Mouse (Mus musculus) heart, embryonic 13.5 days (tissue): ENCODE measurements at regions not wholly inside any gene's neighbourhood (a gene's known extent, or its start where the extent isn't known, plus 50 kb on each side); places are given as distances from the start of the nearest gene placed in this dataset.

Experiments used
- ATAC-seq: fragments of 200-750 bp; cut with Nextera tagmentation; 2 replicates; pipeline ENCODE4 v1.8.0; 2017; ENCODE audit warnings: moderate TSS enrichment; ENCODE audit not compliant: insufficient number of reproducible peaks, low FRiP score, low TSS enrichment; ENCODE audit errors: extremely low read depth
- H3K27ac ChIP-seq: fragments of 300-500 bp; sonication (generic); replicated peaks from 2 replicates; pipeline ENCODE4 v1.5.1; 2015; ENCODE audit warnings: moderate library complexity, mild to moderate bottlenecking, inconsistent platforms
- H3K27me3 ChIP-seq: fragments of 300-500 bp; sonication (generic); replicated peaks from 2 replicates; pipeline ENCODE4 v1.6.1; 2015; ENCODE audit warnings: mild to moderate bottlenecking, inconsistent platforms
- H3K36me3 ChIP-seq: fragments of 300-500 bp; sonication (generic); 2 replicates; pipeline ENCODE4 v1.6.1; 2015; ENCODE audit warnings: mild to moderate bottlenecking, inconsistent platforms
- H3K4me1 ChIP-seq: fragments of 300-500 bp; sonication (generic); 2 replicates; pipeline ENCODE4 v1.6.1; 2015; ENCODE audit warnings: inconsistent platforms
- H3K4me2 ChIP-seq: fragments of 300-500 bp; sonication (generic); 2 replicates; pipeline ENCODE4 v1.6.1; 2015; ENCODE audit warnings: inconsistent platforms, mild to moderate bottlenecking, moderate library complexity
- H3K4me3 ChIP-seq: fragments of 300-500 bp; sonication (generic); 2 replicates; pipeline ENCODE4 v1.5.1; 2015; ENCODE audit warnings: moderate library complexity, mild to moderate bottlenecking, inconsistent platforms
- H3K9ac ChIP-seq: fragments of 300-500 bp; sonication (generic); 2 replicates; pipeline ENCODE4 v1.6.1; 2015; ENCODE audit warnings: inconsistent platforms, mild to moderate bottlenecking, moderate library complexity
- H3K9me3 ChIP-seq: fragments of 300-500 bp; sonication (generic); 2 replicates; pipeline ENCODE4 v1.6.1; 2016; ENCODE audit warnings: inconsistent platforms
- WGBS: fragments of 180-500 bp; shearing (Covaris S2); methylation state at CpG from one replicate; pipeline ENCODE4 v1.1.7; 2015; ENCODE audit warnings: mixed read lengths; 5-methylcytosine and 5-hydroxymethylcytosine counted together

DNA sequence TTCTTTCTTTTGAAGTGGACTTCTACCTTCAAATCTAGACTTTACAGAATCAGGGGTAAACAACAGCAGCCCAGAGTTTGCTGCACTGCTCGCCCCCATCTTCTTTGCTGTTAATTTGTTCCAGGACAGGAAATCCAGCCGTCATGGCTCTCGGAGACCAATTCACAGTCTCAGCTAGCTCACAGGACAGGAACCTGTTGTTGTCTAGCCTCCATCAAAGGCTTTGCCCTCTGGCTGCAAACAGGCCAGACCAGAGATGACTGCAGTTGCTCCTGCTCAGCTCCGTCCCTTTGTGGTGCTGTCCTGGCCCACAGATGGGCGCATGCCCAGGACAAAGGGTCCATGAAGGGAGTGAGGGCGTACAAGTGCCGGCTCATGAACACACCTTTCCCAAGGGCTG, 182.2 kb upstream of the Sulf2 start:
- WGBS, result 74% methylated on average over 7 of the region's 7 CpGs
- ATAC-seq, result no peak
- H3K4me1 ChIP-seq, result peaks cover 47% of the 10 kb centered on the region
- no peak overlapping the region for H3K27ac ChIP-seq
- H3K36me3 ChIP-seq, result no peaks in the 10 kb centered on the region
- H3K9ac ChIP-seq, result no peak overlapping the region
- peaks cover 3% of the 10 kb centered on the region; the same call in 1 of the 2 replicates for H3K9me3 ChIP-seq
- no peak overlapping the region for H3K4me3 ChIP-seq
- no peak overlapping the region for H3K4me2 ChIP-seq
- H3K27me3 ChIP-seq, result no peaks in the 10 kb centered on the region

DNA sequence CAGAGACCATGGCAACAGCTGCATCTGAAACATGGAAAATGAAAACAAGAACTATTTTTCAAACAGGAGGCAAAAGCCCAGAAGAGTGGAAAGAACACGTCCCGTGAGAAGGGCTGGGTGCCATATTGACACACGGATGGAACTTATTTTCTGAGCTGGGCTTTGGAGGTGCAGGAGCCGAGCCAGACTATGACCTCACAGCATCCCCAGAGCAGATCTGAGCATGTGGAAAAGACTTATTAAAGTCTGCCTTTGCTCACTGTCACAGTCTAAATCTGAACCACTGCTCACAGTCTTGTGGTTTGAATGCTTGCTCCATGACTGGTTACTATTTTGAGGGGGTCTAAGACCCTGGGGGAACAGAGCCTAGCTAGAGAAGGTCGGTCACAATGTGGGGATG, 180.2 kb upstream of the Sulf2 start:
- H3K9ac ChIP-seq, result no peak overlapping the region
- ATAC-seq, result no peak
- no peak overlapping the region for H3K4me3 ChIP-seq
- H3K36me3 ChIP-seq, result no peaks in the 10 kb centered on the region
- no peaks in the 10 kb centered on the region for H3K27me3 ChIP-seq
- peak overlapping the region; percentile 48 for H3K27ac ChIP-seq
- WGBS, result 53% methylated on average over 5 of the region's 5 CpGs
- peaks cover 54% of the 10 kb centered on the region for H3K4me1 ChIP-seq
- no peak overlapping the region for H3K4me2 ChIP-seq
- no peaks in the 10 kb centered on the region for H3K9me3 ChIP-seq

GRCm38 (mm10) chr2:166334559-166334958, 179.1 kb upstream of the Sulf2 start:
- Histone ChIP-seq H3K36me3 (no peaks in the 10 kb centered on the region), H3K27me3 (no peaks in the 10 kb centered on the region), H3K27ac (no peak overlapping the region), H3K4me2 (no peak overlapping the region), H3K9ac (no peak overlapping the region), H3K4me1 (peaks cover 60% of the 10 kb centered on the region), H3K4me3 (no peak overlapping the region), H3K9me3 (no peaks in the 10 kb centered on the region)
- 55% methylated on average over 7 of the region's 7 CpGs for WGBS
- ATAC-seq, result no peak

- no peaks in the 10 kb centered on the region for H3K9me3 ChIP-seq
- H3K9ac ChIP-seq, result no peak overlapping the region
- no peaks in the 10 kb centered on the region for H3K27me3 ChIP-seq
- no peak for ATAC-seq
- H3K4me2 ChIP-seq, result no peak overlapping the region
- no peaks in the 10 kb centered on the region for H3K36me3 ChIP-seq
- peaks cover 57% of the 10 kb centered on the region for H3K4me1 ChIP-seq
- H3K27ac ChIP-seq, result no peak overlapping the region
- WGBS, result 71% methylated on average over 4 of the region's 4 CpGs
- H3K4me3 ChIP-seq, result no peak overlapping the region
Observed at GRCm38 (mm10) chr2:166333818-166334217, 178.4 kb upstream of the Sulf2 start.

DNA sequence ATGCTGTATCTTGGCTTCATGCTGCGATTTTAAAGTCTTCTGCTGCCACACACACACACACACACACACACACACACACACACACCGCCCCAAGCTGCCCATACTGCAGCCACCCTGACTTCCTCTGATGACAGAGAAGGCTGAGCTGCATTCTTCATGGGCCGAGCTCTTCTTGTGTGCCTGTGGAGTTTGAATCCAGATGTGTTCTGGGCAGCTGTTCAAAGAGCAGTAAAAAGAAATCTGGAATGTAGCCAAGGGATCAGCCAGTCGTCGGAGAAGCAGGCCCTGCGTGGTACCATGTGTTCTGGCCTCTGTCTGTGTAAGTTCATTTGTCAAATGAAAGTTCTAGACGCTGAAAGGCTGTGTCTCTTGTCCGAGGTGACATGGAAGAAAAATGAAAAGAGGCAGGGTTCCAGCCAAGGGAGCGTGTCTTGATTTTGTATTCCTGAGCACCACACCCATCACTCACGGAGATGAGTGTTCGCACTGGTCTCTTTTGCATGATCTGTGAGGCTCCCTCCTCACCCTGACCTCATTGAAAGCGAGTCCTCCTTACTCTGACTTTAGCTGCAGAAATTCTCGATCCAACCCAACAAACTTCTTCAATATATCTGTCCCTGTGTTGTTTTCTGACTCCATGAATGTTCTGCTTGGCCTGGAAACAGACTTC, 177.4 kb upstream of the Sulf2 start:
- H3K9me3 ChIP-seq, result no peaks in the 10 kb centered on the region
- peaks cover 55% of the 10 kb centered on the region for H3K4me1 ChIP-seq
- peak overlapping the region; percentile 46 for H3K27ac ChIP-seq
- no peak overlapping the region for H3K4me3 ChIP-seq
- H3K9ac ChIP-seq, result no peak overlapping the region
- 36% methylated on average over 13 of the region's 13 CpGs for WGBS
- no peak overlapping the region for H3K4me2 ChIP-seq
- H3K27me3 ChIP-seq, result no peaks in the 10 kb centered on the region
- no peak for ATAC-seq
- no peaks in the 10 kb centered on the region for H3K36me3 ChIP-seq

DNA sequence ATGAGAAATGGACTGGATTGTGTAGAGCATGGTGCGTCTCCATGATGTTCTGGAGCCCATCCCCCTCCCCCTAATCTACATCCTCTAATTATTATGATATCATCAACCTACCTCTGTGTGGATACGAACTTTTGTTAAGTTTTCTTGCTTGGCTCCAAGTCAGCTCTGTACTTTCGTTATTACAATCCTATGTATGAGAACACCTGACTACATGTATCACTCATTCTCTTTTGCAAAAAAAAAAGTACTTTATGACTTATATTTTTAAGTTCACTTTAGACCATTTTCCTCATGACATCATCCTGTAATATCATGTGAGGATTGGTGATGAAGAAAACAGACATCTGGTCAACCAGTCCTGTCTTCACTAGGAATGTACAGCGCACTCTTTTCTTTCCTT, 175.7 kb upstream of the Sulf2 start:
- Histone ChIP-seq H3K36me3 (no peaks in the 10 kb centered on the region), H3K4me1 (peaks cover 46% of the 10 kb centered on the region), H3K27ac (no peak overlapping the region), H3K4me2 (no peak overlapping the region), H3K9me3 (no peaks in the 10 kb centered on the region), H3K4me3 (no peak overlapping the region), H3K9ac (no peak overlapping the region), H3K27me3 (no peaks in the 10 kb centered on the region)
- ATAC-seq, result no peak
- 84% methylated on average over 4 of the region's 4 CpGs for WGBS

DNA sequence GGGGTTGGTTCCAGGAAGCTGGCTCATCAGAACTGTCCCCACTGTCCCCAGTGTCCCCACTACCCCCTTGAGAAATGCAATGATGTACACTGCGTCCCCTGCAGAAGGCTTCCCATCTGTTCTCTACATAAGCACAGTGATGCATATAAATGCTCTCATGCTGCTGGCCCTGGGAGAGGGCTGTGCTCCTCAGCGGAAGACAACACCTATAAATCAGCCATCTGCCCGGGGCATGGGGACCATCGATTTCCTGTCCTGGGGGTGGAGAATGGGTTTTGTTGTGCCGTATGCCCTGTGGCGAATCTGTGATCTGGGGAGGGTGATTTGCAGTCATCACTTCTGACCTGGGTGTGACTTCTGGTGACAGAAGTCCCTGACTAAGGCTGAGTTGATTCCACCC, 174.9 kb upstream of the Sulf2 start:
- Histone ChIP-seq H3K4me2 (no peak overlapping the region), H3K9ac (no peak overlapping the region), H3K36me3 (no peaks in the 10 kb centered on the region), H3K4me1 (peaks cover 44% of the 10 kb centered on the region), H3K9me3 (no peaks in the 10 kb centered on the region), H3K27me3 (no peaks in the 10 kb centered on the region), H3K27ac (no peak overlapping the region), H3K4me3 (no peak overlapping the region)
- no peak for ATAC-seq
- WGBS, result 57% methylated on average over 6 of the region's 6 CpGs

DNA sequence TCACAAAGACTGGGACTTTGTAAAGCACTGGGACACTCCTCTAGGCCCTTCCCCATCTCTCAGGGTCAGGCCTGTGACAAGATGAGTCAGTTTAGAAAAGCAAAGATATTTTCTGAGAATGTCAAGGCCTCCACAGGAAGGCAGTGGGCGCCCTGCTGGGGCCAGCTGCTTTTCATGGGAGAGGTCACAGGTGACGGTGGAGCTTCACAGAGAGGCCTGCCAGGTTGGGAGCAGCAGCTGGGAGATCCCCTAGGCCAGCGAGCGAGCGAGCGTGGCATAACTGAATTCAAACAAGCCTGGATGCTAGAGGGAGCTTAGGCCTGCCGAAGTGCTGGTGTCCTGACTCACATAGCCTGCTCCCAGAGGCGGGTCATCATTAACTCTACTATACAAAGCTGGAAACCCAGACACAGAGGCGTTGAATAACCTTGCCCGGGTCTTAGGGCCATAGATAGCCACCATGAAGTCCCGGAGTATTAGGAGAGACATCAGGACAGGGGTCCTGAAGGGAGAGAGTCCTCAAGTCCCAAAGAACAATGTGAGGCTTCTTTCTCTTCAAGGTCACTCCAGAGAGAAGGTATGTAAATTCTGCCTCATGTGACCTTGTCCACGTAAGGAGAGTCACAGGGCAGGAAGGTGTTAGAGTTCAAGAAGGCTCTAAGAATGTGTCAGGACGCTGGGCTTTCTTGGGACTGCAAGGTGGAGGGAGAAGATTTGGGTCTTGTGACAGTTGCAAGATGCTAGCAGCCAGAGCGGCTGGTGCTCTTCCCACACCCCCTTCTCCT, 174.3 kb upstream of the Sulf2 start:
- no peak overlapping the region for H3K4me2 ChIP-seq
- H3K27ac ChIP-seq, result no peak overlapping the region

DNA sequence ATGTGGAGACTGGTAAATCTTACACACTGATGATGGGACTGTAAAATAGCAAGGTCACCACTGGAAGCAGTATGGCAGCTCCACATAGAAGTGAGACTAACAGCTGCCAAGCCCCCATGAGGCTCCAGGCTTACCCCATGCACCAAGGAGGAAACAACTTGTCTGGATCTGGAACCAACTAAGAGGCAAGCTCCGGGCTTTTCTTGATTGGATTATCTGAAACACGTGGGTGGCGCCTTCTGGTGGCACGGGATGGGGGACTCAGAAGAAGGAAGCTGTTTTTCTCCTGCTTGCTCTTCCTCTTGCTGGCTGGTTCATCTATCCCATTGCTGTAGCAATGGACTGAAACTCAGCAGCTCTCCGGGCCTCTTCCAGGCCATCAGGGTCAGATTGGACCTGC, 171.5 kb upstream of the Sulf2 start:
- Histone ChIP-seq H3K36me3 (no peaks in the 10 kb centered on the region), H3K4me2 (no peak overlapping the region), H3K9ac (no peak overlapping the region), H3K27ac (no peak overlapping the region), H3K27me3 (no peaks in the 10 kb centered on the region), H3K4me1 (peaks cover 49% of the 10 kb centered on the region), H3K9me3 (no peaks in the 10 kb centered on the region), H3K4me3 (no peak overlapping the region)
- ATAC-seq, result no peak
- WGBS, result 64% methylated on average over 5 of the region's 5 CpGs

More for the DNA sequence above, 174.3 kb upstream of the Sulf2 start:
- Histone ChIP-seq H3K4me1 (peaks cover 47% of the 10 kb centered on the region), H3K4me3 (no peak overlapping the region), H3K27me3 (no peaks in the 10 kb centered on the region), H3K9me3 (no peaks in the 10 kb centered on the region), H3K36me3 (no peaks in the 10 kb centered on the region), H3K9ac (no peak overlapping the region)
- no peak for ATAC-seq
- 70% methylated on average over 14 of the region's 14 CpGs for WGBS

DNA sequence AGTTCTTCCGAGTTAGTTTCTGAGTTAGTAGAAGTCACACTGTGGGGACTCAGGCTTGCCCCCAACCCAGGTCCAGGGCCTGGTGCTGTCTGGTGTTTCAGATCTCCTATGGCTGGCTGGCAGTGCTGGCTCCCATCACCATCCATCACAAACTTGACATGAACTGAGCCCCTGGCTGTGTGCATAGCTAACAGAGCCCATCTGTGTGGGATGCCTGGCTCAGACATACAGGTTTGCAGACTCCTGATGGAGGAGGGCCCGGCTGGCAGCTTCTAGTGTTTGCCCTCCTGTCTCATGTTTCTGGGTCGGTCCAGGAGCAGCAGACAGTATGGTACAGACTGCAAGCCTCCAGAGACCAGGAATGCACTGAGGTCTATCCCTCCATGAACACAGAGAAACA, 169.5 kb upstream of the Sulf2 start:
- 47% methylated on average over 3 of the region's 3 CpGs for WGBS
- Histone ChIP-seq H3K36me3 (no peaks in the 10 kb centered on the region), H3K27ac (peak overlapping the region; percentile 71), H3K9me3 (no peaks in the 10 kb centered on the region), H3K27me3 (no peaks in the 10 kb centered on the region), H3K4me3 (no peak overlapping the region), H3K9ac (peak overlapping the region; percentile 57; the same call in 1 of the 2 replicates), H3K4me1 (peaks cover 53% of the 10 kb centered on the region), H3K4me2 (no peak overlapping the region)
- ATAC-seq, result no peak

DNA sequence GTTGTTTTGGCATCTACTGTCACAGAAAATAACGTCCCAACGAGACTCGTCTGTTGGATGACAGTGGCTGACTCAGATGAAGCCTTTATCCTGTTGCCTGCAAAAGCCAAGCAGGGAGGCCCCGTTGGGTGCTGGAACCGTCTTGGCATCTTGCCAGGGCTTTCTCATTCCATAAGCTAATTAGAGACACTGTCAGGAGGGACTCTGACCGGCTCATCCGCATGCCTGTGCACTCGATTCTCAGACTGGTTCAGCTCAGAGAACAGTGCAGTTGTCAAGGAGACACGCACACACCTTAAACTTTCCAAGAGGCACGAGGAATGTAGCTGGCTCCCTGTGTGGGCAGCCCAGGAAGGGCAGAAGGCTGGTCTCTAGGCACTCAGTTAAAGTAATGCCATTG, 169.0 kb upstream of the Sulf2 start:
- no peaks in the 10 kb centered on the region for H3K36me3 ChIP-seq
- peak overlapping the region; percentile 71 for H3K27ac ChIP-seq
- H3K4me3 ChIP-seq, result no peak overlapping the region
- H3K9ac ChIP-seq, result peak overlapping the region; percentile 57
- peaks cover 48% of the 10 kb centered on the region for H3K4me1 ChIP-seq
- H3K27me3 ChIP-seq, result no peaks in the 10 kb centered on the region
- no peaks in the 10 kb centered on the region for H3K9me3 ChIP-seq
- peak overlapping the region; percentile 3; the same call in 1 of the 2 replicates for H3K4me2 ChIP-seq
- 14% methylated on average over 10 of the region's 10 CpGs for WGBS
- no peak; the same call in 1 of the 2 replicates for ATAC-seq

DNA sequence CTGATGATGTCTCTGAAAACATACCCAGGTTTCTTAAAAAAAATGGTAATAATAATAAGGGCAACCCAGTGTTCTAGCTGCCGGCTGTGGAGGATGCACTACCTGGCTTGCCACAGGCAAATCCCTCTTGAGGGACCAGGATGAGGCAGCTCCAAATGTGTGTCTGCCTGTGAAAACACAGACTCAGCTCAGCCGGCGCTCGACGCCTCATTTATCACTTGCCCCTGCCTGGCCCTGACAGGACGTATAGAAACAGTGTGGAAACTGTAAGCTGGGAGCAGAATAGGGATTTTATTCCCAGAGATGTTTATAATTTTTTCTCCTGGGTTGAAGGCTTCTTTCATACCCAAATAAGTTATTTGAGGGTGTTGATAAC, 167.2 kb upstream of the Sulf2 start:
- Histone ChIP-seq H3K9me3 (no peaks in the 10 kb centered on the region), H3K4me2 (no peak overlapping the region), H3K27me3 (no peaks in the 10 kb centered on the region), H3K4me3 (no peak overlapping the region), H3K4me1 (peaks cover 51% of the 10 kb centered on the region), H3K27ac (peak overlapping the region; percentile 71), H3K36me3 (no peaks in the 10 kb centered on the region), H3K9ac (peak overlapping the region; percentile 30)
- 37% methylated on average over 6 of the region's 6 CpGs for WGBS
- ATAC-seq, result no peak
